Mouse (Mus musculus) retina, embryonic 14.5 days (tissue): ENCODE data around the gene Aph1a.
"Not testable (repeated sequence)": the region's sequence is repeated elsewhere in the genome, so short reads cannot be mapped to it uniquely, and the experiment has no call there.

ENCODE experiments used
- DNase-seq: peaks from one replicate; pipeline ENCODE4 v3.0.0-alpha.2; 2015; ENCODE audit warnings: low spot score

Gene Aph1a

DNA sequence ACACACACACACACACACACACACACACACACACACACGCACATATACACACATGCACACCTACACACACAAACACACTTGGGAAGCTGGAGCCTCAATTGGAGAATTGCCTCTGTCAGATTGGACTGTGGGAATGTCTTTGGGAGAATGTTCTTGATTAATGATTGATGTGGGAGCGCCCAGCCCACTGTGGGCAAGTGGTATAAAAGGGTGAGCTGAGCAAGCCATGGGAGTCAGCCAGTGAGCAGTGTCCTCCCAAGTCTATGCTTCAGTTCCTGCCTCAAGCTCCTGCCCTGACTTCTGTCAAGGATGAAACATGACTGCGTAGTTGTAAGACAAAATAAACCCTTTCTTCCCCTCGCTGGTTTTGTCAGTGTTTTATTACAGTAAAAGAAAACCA lies 6.2 kb upstream of the Aph1a start:
- DNase-seq = no peak

DNA sequence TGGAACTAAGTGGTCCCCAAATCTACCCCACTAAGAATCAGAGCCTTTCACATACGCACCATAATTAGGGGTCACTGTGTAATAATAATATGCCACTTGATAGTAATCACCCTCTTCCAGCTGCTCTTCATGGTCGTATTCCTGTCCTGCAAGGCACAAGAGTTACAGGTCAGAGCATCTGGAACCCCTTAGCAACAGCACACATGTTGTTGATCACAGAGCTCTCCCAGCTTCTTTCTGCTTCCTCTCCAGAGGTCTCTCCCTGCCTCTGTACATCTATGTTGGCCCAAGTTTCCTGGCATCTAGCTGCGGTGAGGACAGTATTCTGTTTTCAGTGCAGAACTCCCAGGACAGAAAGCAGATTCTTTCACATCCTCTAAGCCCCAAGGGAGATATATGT lies 4.1 kb upstream of the Aph1a start:
- no peak for DNase-seq

DNA sequence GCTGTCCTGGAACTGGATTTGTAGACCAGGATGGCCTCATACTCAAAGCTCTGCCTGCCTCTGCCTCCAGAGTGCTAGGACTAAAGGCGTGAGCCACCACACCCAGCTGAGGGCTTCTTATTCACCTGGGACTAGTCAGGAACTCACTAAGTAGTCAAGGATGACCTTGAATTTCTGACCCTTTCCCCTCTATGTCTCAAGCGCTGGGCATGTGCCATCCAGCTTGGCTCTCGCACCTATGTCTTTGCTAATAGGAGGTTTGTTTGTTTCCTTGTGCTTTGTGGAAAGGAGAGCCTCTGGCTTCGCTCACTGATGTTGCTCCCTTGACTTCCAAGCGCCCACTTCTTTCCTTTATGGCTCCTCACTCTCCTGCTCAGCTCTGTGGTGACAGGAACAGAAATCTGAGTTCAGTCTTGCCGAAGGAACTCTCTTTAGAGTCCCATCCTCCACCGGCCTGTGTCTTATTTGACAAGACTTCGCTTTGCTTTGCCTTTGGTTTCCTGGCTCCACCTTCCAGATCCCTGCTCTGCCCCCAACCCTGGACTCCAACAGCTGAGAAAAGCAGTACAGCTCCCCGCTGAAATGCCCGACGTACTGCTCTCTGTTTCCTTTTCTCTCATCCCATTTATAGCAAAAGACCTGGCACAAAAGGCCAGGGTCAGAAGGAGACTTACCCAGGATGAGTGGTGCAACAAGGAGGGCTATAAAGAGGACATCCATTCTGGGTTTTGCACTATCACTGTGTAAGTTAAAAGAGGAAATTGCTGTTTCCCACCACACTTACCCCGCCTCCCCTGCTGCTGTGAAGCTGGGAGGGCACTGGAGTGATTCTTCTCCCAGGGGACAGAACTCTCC lies 2.3 kb upstream of the Aph1a start, which contains the start of gene BC028528:
Gene BC028528, minus strand, starts transcription at position 795 of the 855 bp plus-strand sequence.
- no peak for DNase-seq

- DNase-seq = no peak
These were observed 1.4 kb upstream of the Aph1a start for GRCm38 (mm10) chr3:95892066-95893052.

DNA sequence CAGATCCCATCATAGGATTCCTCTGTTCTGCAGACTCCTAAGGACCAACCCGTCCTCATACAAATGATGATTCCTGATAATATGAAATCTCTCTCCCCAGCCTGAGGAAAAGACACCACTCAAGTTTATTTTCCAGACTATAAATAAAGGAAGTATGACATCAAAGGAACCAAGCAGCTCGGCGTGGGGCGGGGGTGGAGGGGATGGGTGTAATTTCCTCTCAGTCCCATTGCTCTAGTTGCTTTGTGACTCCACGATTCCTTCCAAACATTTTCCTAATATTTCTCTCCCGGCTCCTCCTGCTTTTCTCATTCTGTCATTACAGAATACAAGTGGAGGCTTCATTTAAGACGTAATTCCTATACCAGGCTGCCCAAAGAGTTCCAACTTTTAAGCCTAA lies 643 bp upstream of the Aph1a start:
- DNase-seq = no peak

DNA sequence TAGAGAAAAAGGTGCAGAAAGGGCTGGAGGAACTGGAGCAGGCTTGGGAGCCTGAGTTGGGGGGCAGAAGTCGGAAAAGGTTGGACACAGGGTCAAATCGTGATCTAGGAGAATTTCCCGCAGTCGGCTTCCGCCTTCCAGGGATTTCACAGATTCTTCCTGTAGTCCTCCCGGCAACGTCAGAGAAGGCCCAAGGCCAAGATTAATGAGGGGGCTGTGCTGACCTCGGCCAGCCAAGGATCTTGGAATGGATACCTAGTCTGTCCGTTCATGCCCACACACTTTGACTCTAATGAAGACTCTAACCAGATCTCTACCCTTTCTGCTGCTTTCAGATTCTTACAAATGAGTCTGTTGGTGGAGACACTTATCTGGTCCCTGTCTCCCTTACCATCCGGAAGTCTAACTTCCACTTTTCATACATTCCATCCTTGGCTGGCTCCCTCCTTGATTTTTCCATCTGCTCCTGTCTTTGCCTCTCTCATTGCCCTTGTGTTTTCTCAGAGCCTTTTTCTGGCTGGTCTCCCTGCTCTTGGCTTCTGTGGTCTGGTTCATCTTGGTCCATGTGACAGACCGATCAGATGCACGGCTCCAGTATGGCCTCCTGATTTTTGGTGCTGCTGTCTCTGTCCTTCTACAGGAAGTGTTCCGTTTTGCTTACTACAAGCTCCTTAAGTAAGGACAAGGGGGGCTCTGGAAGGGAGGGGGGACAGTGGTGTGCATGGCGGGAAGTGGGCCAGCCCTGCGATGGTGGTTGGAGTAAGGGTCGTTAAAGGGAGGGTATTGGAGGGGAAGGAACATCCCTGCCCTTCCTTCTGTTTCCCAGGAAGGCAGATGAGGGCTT lies 770 bp downstream of the Aph1a start:
- DNase-seq = no peak

DNA sequence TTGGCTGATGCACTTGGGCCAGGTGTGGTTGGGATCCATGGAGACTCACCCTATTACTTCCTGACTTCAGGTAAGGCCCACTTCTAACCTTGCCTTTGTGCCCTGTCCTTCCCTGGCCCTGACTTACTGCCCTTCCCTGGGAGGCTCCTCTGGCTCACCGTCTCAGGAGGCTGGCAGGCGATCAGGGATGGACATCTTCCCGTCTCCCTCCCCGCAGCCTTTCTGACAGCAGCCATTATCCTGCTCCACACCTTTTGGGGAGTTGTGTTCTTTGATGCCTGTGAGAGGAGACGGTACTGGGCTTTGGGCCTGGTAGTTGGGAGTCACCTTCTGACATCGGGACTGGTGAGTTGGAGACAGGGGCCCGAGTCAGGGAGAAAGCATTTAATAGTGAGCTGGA lies 1.7 kb downstream of the Aph1a start:
- DNase-seq = not testable (repeated sequence)

DNA sequence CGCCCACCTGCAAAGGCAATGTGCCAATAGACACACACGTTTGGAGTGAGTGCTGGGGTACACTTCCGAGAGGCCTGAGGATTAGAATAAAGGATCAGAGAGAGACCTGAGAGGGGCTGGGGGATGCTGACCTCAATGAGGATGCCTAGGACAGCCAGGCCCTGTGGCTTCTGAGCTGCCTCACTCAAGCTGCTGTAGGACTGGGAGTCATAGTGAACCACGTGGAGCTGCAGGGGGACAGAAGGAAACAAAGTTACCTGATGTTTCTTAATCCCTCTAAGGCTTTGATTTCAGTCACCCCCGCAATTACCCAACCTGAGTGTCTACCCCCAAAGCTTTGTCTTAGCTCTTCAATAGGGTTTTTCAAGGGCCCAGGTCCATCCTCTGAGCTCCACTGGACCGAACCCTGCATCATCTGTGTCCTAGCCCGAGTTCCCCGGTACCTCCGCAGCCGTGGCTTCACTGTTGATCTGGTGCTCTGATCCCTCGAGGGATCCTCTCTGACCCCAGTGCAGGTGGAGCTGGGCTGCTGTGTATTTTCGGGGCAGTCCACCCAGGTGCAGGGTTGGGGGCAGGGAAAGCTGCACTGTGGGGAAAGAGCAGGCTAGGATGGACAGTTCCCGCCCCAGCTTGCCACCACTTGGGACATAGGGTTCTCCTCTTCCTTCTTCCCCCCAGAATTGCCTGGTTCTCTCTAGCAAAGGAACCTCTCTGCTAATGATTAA lies 6.2 kb downstream of the Aph1a start:
- no peak for DNase-seq

DNA sequence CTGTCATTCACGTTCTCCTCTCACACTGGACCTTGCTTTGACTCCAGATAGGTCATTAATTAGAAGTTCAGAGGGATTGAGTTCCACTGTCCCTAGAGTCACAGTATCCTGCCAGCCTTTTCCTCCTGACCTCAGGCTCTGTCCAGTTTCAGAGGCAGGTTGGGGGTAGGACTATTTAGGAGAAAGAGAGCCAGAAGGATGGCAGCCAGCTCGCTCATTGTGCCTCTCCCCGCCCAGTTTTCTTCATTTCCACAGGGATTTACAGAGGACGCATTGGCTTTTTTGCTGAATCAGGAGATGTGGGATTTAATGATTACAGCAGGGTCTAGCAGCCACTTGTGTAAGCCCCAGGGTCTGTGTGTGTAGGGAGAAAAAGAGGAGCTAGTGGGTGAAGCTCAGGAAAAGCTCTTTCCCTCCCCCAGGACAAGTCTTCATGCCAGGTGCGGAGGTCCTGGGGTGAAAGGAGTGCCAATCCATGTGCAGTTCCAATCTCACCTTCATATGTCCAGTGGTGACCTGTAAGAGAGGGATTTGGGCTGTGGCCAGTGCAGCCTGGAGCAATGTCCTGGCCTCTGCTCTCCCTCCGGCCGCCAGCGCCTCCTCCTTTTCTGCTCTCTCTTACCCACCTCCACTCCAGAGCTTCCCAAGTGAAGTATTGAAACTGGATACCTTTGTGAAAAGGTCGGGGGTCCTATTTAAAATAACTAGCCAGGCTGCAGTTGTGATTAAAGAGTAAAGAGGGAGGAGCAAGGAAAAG lies 8.0 kb downstream of the Aph1a start:
- DNase-seq = no peak

- no peak for DNase-seq
These were observed 8.5 kb downstream of the Aph1a start for GRCm38 (mm10) chr3:95902373-95902625.

- no peak for DNase-seq
These were observed 8.9 kb downstream of the Aph1a start for GRCm38 (mm10) chr3:95902643-95903042.

GRCm38 (mm10) chr3:95903753-95904502 lies 10.2 kb downstream of the Aph1a start:
- peak; percentile 47 for DNase-seq

- DNase-seq = peak; percentile 46
These were observed 10.8 kb downstream of the Aph1a start, which contains the start of gene Car14 for GRCm38 (mm10) chr3:95904568-95904967. Gene Car14 (minus strand): TSS chr3:95904691.

DNA sequence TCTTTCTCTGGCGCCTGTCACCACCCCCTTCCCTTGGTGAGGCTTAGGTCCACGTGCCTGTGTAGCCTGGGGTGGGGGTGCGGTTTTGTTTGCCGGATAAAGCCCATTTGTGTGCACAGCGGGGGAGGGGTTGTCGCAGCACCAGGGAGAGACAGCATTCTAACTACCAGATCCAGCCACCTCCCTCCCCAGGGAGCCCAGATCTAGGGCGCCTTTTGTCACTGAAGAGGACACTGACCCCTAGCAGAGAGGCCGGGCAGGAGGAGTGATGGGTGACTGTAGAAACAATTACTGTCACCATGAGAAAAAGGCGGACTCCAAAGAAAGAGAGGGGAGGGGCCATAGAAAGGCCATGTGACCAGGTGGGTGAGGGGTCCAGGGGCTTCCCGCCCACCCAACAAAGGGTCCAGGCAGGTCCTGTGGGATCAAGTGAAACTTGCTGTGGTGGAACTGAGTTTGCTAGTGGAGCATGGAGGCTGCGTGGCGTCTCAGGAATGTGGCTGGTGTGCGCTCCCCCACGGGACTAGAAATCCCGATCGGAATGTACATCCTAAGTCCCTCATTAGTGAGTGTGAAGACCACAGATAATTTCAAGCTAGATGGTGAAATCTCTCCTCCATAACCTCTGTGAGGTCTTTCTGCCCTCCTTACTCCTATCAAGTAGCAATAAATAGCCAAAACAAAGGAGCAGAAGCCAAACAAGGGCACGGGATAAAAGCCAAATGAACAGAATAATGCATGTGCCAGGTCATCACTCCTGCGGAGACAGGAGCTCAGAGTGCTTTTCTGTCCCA lies 11.6 kb downstream of the Aph1a start:
- DNase-seq = peak; percentile 77

- DNase-seq = peak; percentile 83
These were observed 12.2 kb downstream of the Aph1a start for GRCm38 (mm10) chr3:95905940-95906492.

GRCm38 (mm10) chr3:95906860-95907259 lies 13.1 kb downstream of the Aph1a start:
- DNase-seq = peak; percentile 77

- no peak for DNase-seq
These were observed 13.8 kb downstream of the Aph1a start for GRCm38 (mm10) chr3:95907613-95908012.

DNA sequence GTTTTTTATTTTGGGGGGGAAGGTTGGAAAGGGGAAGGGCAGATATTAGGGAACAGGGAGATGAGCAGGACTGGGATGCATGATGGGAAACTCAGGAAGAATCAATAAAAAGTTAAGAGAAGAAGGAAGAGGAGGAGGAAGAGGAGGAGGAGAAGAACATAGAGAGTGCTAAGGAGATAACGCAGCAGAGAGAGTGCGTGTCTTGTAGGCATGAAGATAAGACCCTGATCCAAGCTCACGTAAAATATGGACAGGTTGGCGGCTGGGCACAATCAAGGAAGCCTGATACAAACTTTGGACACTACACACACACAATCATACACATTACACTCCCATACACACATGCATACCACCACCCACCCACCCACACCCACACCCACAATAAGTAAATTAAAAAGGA lies 20.9 kb downstream of the Aph1a start:
- DNase-seq = no peak

DNA sequence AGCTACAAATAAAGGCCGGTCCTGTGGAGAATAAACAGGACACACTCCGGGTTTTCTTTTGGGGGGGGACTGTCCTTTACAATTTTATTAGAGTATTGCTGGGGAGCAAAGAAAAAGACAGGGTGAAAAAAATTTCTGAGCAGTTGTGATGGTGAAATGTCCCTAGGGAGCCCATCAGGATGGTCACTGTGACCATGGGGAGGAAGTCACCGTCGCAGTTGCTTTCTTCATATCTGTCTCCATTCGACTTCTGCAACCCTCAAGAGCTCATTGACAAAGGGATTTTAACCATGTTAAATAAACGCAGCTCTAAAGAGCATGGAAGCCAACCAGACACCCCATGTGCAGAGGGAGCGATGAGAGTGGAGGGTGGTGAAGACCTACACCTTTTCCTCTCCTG lies 23.0 kb downstream of the Aph1a start:
- no peak for DNase-seq
